Mouse (Mus musculus) midbrain, embryonic 15.5 days (tissue): ENCODE data around the gene Cyp4x1. TPM values are rescaled to one million over a fixed set of nuclear protein-coding genes. Genes with fewer than 3 reads are reported as not detected.

Experiments
- ATAC-seq: fragments of 200-750 bp; cut with Nextera tagmentation; replicated peaks from 2 replicates; pipeline ENCODE4 v1.8.0; 2017; ENCODE audit warnings: moderate TSS enrichment
- H3K27ac ChIP-seq: fragments of 300-500 bp; sonication (generic); 2 replicates; pipeline ENCODE4 v1.5.1; 2015; ENCODE audit warnings: mild to moderate bottlenecking, inconsistent platforms
- H3K27me3 ChIP-seq: fragments of 300-500 bp; sonication (generic); replicated peaks from 2 replicates; pipeline ENCODE4 v1.6.1; 2015; ENCODE audit warnings: inconsistent platforms
- H3K36me3 ChIP-seq: fragments of 300-500 bp; sonication (generic); replicated peaks from 2 replicates; pipeline ENCODE4 v1.6.1; 2015; ENCODE audit warnings: inconsistent platforms
- H3K4me1 ChIP-seq: fragments of 300-500 bp; sonication (generic); 2 replicates; pipeline ENCODE4 v1.6.1; 2015; ENCODE audit warnings: inconsistent platforms
- H3K4me2 ChIP-seq: fragments of 300-500 bp; sonication (generic); 2 replicates; pipeline ENCODE4 v1.6.1; 2015; ENCODE audit warnings: inconsistent platforms, mild to moderate bottlenecking, moderate library complexity
- H3K4me3 ChIP-seq: fragments of 300-500 bp; sonication (generic); 2 replicates; pipeline ENCODE4 v1.5.1; 2015; ENCODE audit warnings: mild to moderate bottlenecking, inconsistent platforms
- H3K9ac ChIP-seq: fragments of 300-500 bp; sonication (generic); 2 replicates; pipeline ENCODE4 v1.6.1; 2015; ENCODE audit warnings: mild to moderate bottlenecking, inconsistent platforms
- H3K9me3 ChIP-seq: fragments of 300-500 bp; sonication (generic); 2 replicates; pipeline ENCODE4 v1.6.1; 2016; ENCODE audit warnings: inconsistent platforms
- WGBS: fragments of 180-500 bp; shearing (Covaris S2); methylation state at CpG from one replicate; pipeline ENCODE4 v1.1.7; 2015; ENCODE audit warnings: mixed read lengths; 5-methylcytosine and 5-hydroxymethylcytosine counted together
- polyA plus RNA-seq: library from polyadenylated mRNA; unstranded; fragments of >200 nt; fragmentation: Nextera tagmentation; extraction: Ambion mirVana; gene quantifications from 2 replicates; pipeline ENCODE4 v1.2.1, GENCODE M21; 2015

Gene Cyp4x1
- polyA plus RNA-seq, 1 experiment from 2014 or later = 11.0 TPM

GRCm38 (mm10) chr4:115111167-115111566, 22.9 kb downstream of the Cyp4x1 start:
- ATAC-seq = no peak
- H3K9me3 ChIP-seq = no peaks in the 10 kb centered on the region
- no peak overlapping the region for H3K4me3 ChIP-seq
- no peak overlapping the region for H3K9ac ChIP-seq
- no peaks in the 10 kb centered on the region; the same call in 1 of the 2 replicates for H3K27me3 ChIP-seq
- H3K36me3 ChIP-seq = no peaks in the 10 kb centered on the region
- H3K4me1 ChIP-seq = no peaks in the 10 kb centered on the region
- no peak overlapping the region for H3K4me2 ChIP-seq
- 80% methylated on average over 2 of the region's 2 CpGs for WGBS
- H3K27ac ChIP-seq = no peak overlapping the region

GRCm38 (mm10) chr4:115103510-115103909, 30.6 kb downstream of the Cyp4x1 start:
- Histone ChIP-seq H3K9ac (no peak overlapping the region), H3K27me3 (no peaks in the 10 kb centered on the region; the same call in 1 of the 2 replicates), H3K9me3 (no peaks in the 10 kb centered on the region), H3K4me3 (no peak overlapping the region), H3K36me3 (no peaks in the 10 kb centered on the region), H3K4me1 (no peaks in the 10 kb centered on the region; the same call in 1 of the 2 replicates), H3K4me2 (no peak overlapping the region), H3K27ac (no peak overlapping the region)
- 74% methylated on average over 4 of the region's 4 CpGs for WGBS
- no peak for ATAC-seq

GRCm38 (mm10) chr4:115101682-115102081, 32.4 kb downstream of the Cyp4x1 start:
- ATAC-seq = peak; percentile 75
- 39% methylated on average over 6 of the region's 6 CpGs for WGBS
- no peak overlapping the region for H3K9ac ChIP-seq
- H3K27me3 ChIP-seq = peaks cover 11% of the 10 kb centered on the region
- H3K4me3 ChIP-seq = no peak overlapping the region
- H3K4me1 ChIP-seq = peaks cover 5% of the 10 kb centered on the region; the same call in 1 of the 2 replicates
- H3K36me3 ChIP-seq = no peaks in the 10 kb centered on the region
- no peak overlapping the region; the same call in 1 of the 2 replicates for H3K4me2 ChIP-seq
- no peaks in the 10 kb centered on the region for H3K9me3 ChIP-seq
- no peak overlapping the region for H3K27ac ChIP-seq

DNA sequence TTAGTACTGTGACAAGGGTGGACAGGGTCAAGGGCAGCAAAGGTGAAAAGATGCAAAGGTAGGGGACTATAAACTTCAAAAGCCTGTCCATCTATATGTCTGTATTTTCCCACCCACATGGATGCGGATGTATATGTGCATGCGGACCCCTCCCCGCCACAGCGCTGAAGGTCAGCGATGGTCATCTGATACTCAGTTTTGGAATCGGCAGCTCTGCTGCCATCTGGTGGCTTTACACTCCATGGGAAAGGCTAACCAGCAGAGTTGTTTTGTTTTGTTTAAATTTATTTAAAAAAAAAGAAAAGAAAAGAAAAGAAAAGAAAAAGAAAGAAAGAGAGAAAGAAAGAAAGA, 37.0 kb downstream of the Cyp4x1 start:
- no peak overlapping the region for H3K27ac ChIP-seq
- H3K4me2 ChIP-seq = peak overlapping the region; percentile 44
- H3K36me3 ChIP-seq = no peaks in the 10 kb centered on the region
- peak; percentile 17; the same call in 1 of the 2 replicates for ATAC-seq
- H3K4me3 ChIP-seq = peak overlapping the region; percentile 15
- WGBS = under 1% methylated on average over 6 of the region's 6 CpGs
- peaks cover 19% of the 10 kb centered on the region for H3K27me3 ChIP-seq
- no peaks in the 10 kb centered on the region for H3K9me3 ChIP-seq
- no peak overlapping the region for H3K9ac ChIP-seq
- peaks cover 16% of the 10 kb centered on the region for H3K4me1 ChIP-seq

DNA sequence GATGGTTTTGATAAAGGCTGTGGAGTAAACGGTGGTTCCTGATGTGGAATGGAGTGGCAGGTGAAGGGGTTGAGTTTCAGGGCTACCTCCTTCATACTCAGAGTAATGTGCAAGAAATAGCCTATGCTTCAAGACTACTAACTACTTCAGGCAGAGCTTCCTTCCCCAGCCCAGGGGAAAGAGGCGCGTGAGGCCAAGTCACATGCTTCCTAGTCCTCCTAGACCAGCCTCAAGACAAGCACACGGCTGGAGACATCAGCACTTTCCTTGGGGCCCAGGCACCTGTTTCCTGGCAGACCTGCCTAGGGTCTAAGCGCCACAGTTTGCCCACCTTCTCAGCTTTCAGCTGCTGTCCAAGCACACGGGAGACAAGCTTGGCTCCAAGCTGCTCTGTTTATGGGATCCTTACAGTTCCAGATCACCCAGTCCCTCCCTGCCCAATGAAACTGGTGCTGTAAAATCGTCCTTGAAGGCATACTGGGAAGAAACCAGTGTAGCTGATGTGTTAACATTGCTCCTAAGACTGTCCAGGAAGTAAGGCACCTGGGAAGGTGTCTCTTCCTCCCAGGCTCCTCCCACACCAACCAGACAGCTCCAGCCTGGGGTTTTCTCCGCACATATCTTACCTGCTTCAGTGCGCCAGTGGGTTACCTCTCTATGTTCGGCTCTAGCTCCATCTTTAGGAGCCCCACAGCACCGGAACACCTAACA, 37.5 kb downstream of the Cyp4x1 start:
- peak; percentile 46 for ATAC-seq
- H3K9ac ChIP-seq = peak overlapping the region; percentile 49; the same call in 1 of the 2 replicates
- peak overlapping the region; percentile 96 for H3K4me2 ChIP-seq
- WGBS = 18% methylated on average over 11 of the region's 11 CpGs
- H3K4me3 ChIP-seq = peak overlapping the region; percentile 15
- peaks cover 16% of the 10 kb centered on the region for H3K4me1 ChIP-seq
- no peaks in the 10 kb centered on the region for H3K36me3 ChIP-seq
- peaks cover 19% of the 10 kb centered on the region for H3K27me3 ChIP-seq
- H3K9me3 ChIP-seq = no peaks in the 10 kb centered on the region
- 0 out of 2 replicates have a peak overlapping the region, but pooled peaks have one; percentile 21 for H3K27ac ChIP-seq

DNA sequence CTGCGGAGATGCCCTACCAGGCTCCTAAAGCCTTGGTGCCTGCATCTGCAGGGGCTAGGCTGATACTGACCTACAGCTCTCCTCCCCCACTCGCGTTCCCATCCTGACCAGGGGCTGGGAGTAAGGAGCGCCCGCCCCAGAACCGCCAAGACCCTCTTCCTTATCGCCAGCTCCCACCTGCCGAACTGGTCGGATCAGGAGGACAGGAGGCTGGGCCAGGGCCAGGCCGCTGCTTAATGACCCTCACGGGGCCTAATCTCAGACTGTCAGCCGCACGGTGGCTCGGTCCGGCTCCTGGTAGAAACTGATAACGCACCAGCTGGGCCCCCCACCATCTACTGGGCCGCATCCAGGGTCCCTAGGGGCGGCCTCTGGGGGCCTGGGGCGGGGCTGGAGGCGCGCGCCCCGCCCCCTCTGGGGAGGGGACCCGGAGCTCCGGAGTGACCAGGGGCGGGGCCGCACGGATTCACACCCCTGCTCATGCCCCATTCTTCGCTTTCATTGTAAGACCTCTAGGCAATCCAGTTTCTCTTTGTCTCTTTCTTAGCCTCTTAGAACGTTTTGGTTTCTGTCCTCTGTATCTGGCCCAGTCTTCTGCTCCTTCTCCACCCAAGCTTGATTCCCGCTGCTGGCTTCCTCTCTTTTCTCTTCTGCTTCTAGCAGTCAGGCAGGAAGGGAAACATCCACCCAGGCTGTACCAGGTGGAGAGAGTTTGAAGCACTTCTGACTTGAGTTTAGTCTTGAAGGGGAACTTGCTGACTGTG, 38.2 kb downstream of the Cyp4x1 start:
- H3K4me2 ChIP-seq = peak overlapping the region; percentile 96
- peaks cover 16% of the 10 kb centered on the region for H3K4me1 ChIP-seq
- ATAC-seq = peak; percentile 73
- peak overlapping the region; percentile 46 for H3K4me3 ChIP-seq
- 1% methylated on average over 31 of the region's 31 CpGs for WGBS
- no peaks in the 10 kb centered on the region for H3K36me3 ChIP-seq
- H3K27me3 ChIP-seq = peaks cover 19% of the 10 kb centered on the region
- peak overlapping the region; percentile 49 for H3K9ac ChIP-seq
- 0 out of 2 replicates have a peak overlapping the region, but pooled peaks have one; percentile 21 for H3K27ac ChIP-seq
- H3K9me3 ChIP-seq = no peaks in the 10 kb centered on the region

- Histone ChIP-seq H3K4me1 (peaks cover 16% of the 10 kb centered on the region), H3K36me3 (no peaks in the 10 kb centered on the region), H3K9me3 (no peaks in the 10 kb centered on the region), H3K4me2 (no peak overlapping the region), H3K9ac (no peak overlapping the region), H3K27me3 (peaks cover 19% of the 10 kb centered on the region), H3K27ac (no peak overlapping the region), H3K4me3 (no peak overlapping the region)
- WGBS = 72% methylated on average over 2 of the region's 2 CpGs
- no peak for ATAC-seq
These were observed 40.0 kb downstream of the Cyp4x1 start for GRCm38 (mm10) chr4:115094056-115094455.

GRCm38 (mm10) chr4:115093331-115093864, 40.7 kb downstream of the Cyp4x1 start:
- Histone ChIP-seq H3K4me2 (no peak overlapping the region), H3K27me3 (peaks cover 22% of the 10 kb centered on the region), H3K27ac (no peak overlapping the region), H3K4me3 (no peak overlapping the region), H3K9me3 (no peaks in the 10 kb centered on the region), H3K4me1 (peaks cover 16% of the 10 kb centered on the region), H3K36me3 (no peaks in the 10 kb centered on the region), H3K9ac (no peak overlapping the region)
- 78% methylated on average over 4 of the region's 4 CpGs for WGBS
- ATAC-seq = no peak

GRCm38 (mm10) chr4:115091806-115092205, 42.3 kb downstream of the Cyp4x1 start:
- ATAC-seq = no peak
- no peak overlapping the region for H3K9ac ChIP-seq
- no peak overlapping the region for H3K4me2 ChIP-seq
- WGBS = 84% methylated on average over 3 of the region's 3 CpGs
- H3K36me3 ChIP-seq = no peaks in the 10 kb centered on the region
- H3K4me1 ChIP-seq = peaks cover 13% of the 10 kb centered on the region
- H3K27ac ChIP-seq = no peak overlapping the region
- H3K9me3 ChIP-seq = no peaks in the 10 kb centered on the region
- H3K27me3 ChIP-seq = peaks cover 12% of the 10 kb centered on the region
- no peak overlapping the region for H3K4me3 ChIP-seq

GRCm38 (mm10) chr4:115090592-115090991, 43.5 kb downstream of the Cyp4x1 start:
- 66% methylated on average over 2 of the region's 2 CpGs for WGBS

DNA sequence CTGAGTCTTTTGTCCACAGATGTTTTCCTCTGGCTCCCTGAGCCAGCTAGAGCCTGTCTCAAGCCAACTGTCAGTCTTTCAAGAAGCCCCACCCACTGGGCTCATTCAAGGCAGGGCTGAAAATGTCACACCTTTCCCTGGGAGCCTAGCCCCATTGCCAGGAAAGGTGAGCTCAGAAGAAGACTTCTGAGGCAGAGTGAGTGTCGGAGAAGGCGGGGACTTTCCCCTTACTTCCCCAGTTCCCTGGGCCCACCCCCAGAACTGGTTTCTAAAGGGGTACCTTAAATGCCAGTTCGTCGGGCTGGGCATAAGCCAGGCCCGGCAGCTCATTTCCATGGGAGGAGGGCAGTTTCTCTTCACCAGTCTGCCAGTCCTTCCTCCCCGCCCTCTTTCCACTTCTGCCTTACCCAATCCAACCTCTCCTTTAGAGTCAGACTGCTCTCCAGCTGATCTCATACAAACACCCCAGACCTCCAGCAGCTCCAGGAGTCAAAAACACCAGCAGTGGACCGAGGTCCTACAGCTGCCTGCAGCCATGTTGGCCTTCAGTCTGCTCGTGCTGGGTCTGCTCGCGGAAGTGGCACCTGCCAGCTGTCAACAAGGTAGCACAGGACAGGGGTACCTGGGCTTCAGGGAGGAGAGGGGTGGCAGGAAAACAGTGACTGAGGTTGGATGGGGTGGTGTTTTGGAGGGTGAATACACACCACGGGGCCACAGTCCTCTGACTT, 45.3 kb downstream of the Cyp4x1 start, which contains the start of gene Pdzk1ip1:
Pdzk1ip1 (plus strand) TSS at position 98 of the 728 bp plus-strand sequence.
- no peak for ATAC-seq
- H3K4me2 ChIP-seq = no peak within 1 kb of the TSS
- H3K9ac ChIP-seq = no peak within 1 kb of the TSS
- H3K4me1 ChIP-seq = no peaks in the 10 kb centered on the region
- H3K4me3 ChIP-seq = no peak within 1 kb of the TSS
- no peaks in the 10 kb centered on the region for H3K36me3 ChIP-seq
- H3K27me3 ChIP-seq = peaks cover 3% of the 10 kb centered on the region
- H3K27ac ChIP-seq = no peak within 1 kb of the TSS
- H3K9me3 ChIP-seq = no peaks in the 10 kb centered on the region
- WGBS = 33% methylated on average over 11 of the region's 11 CpGs

More at GRCm38 (mm10) chr4:115090592-115090991, 43.5 kb downstream of the Cyp4x1 start:
- Histone ChIP-seq H3K4me3 (no peak overlapping the region), H3K36me3 (no peaks in the 10 kb centered on the region), H3K27ac (no peak overlapping the region), H3K9me3 (no peaks in the 10 kb centered on the region), H3K4me2 (no peak overlapping the region), H3K27me3 (peaks cover 8% of the 10 kb centered on the region), H3K9ac (no peak overlapping the region), H3K4me1 (peaks cover 2% of the 10 kb centered on the region)
- ATAC-seq = no peak
